Mouse (Mus musculus): ENCODE measurements around the gene Acvr1c. TPM values are rescaled to one million over a fixed set of nuclear protein-coding genes. Genes with fewer than 3 reads are reported as not detected.

The Acvr1c gene
- polyA plus RNA-seq (2012; ENCODE audit: insufficient read depth, insufficient read length, low replicate concordance, missing spikeins) = not detected in 2 replicates

- H3K4me1 ChIP-seq (ENCODE audit: control insufficient read depth, insufficient read depth, low read length) = peaks cover 10% of the 10 kb centered on the region
- H3K4me3 ChIP-seq (ENCODE audit: insufficient read depth, low read depth, low read length) = peak within 1 kb of the TSS; percentile 69
- WGBS = under 1% methylated on average over 58 of the region's 65 CpGs
- peak within 1 kb of the TSS; percentile 51 for H3K27ac ChIP-seq (ENCODE audit: insufficient read depth, low read depth, low read length)
- TF ChIP-seq CTCF (IDR thresholded peaks at IDR 0.05; ENCODE audit: insufficient read depth, low read depth, low read length) (no peak), POLR2A (IDR thresholded peaks at IDR 0.05; ENCODE audit: insufficient read depth, low read depth, low read length) (no peak)
Measured at GRCm38 (mm10) chr2:58357414-58358131, at the start of gene Acvr1c. Gene Acvr1c, minus strand, starts transcription at chr2:58357895.

DNA sequence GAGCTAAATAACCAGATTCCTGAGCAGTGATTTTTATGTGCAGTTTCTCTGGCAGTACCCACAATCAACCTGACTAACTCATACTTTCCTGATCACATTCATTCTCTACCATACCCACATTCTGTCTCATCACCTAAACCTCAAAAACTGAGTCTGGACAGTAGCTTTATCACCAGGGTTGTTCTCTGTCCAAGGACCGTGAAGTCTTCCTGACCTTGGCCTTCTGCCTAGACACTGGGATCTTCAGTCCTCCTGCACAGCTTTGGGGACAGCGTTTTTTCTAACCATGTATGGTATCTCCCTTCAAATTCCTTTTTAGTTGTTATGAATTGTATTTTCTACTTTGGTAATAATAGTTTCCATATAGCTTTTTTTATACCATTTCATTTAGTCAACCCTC is 45.8 kb upstream of the Acvr1c start:
- no peak overlapping the region for H3K27ac ChIP-seq (ENCODE audit: insufficient read depth, low read depth, low read length)
- 80% methylated on average over 2 of the region's 2 CpGs for WGBS
- H3K4me1 ChIP-seq (ENCODE audit: control insufficient read depth, insufficient read depth, low read length) = no peaks in the 10 kb centered on the region
- no peak overlapping the region for H3K4me3 ChIP-seq (ENCODE audit: insufficient read depth, low read depth, low read length)
- TF ChIP-seq CTCF (IDR thresholded peaks at IDR 0.05; ENCODE audit: insufficient read depth, low read depth, low read length) (no peak), POLR2A (IDR thresholded peaks at IDR 0.05; ENCODE audit: insufficient read depth, low read depth, low read length) (no peak)

DNA sequence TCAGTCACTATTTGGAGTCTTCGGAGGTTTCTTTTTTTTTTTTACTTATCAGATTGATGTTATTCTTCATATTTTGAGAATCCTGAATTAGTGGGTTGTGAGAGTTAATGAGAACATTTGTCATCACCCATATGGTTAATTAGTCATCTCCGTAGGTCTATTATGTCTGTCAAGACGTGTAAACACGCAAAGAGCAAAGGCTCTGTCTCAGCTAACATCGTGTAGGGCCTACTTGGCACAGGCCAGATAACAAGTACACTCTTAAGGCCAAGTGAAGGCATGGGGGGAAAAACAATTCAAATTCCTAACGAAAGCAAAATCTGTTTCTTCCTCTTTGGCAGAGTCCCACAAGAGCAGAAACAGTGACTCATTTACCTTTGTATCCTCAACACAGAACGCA is 30.9 kb upstream of the Acvr1c start:
- Histone ChIP-seq H3K4me1 (ENCODE audit: control insufficient read depth, insufficient read depth, low read length) (no peaks in the 10 kb centered on the region), H3K4me3 (ENCODE audit: insufficient read depth, low read depth, low read length) (no peak overlapping the region), H3K27ac (ENCODE audit: insufficient read depth, low read depth, low read length) (no peak overlapping the region)
- 41% methylated on average over 7 of the region's 7 CpGs for WGBS
- TF ChIP-seq CTCF (IDR thresholded peaks at IDR 0.05; ENCODE audit: insufficient read depth, low read depth, low read length) = no peak
- TF ChIP-seq POLR2A (IDR thresholded peaks at IDR 0.05; ENCODE audit: insufficient read depth, low read depth, low read length) = no peak

- Histone ChIP-seq H3K4me1 (ENCODE audit: control insufficient read depth, insufficient read depth, low read length) (no peaks in the 10 kb centered on the region), H3K27ac (ENCODE audit: insufficient read depth, low read depth, low read length) (no peak overlapping the region), H3K4me3 (ENCODE audit: insufficient read depth, low read depth, low read length) (no peak overlapping the region)
- WGBS = 72% methylated on average over 5 of the region's 5 CpGs
- TF ChIP-seq CTCF (IDR thresholded peaks at IDR 0.05; ENCODE audit: insufficient read depth, low read depth, low read length) = no peak
- TF ChIP-seq POLR2A (IDR thresholded peaks at IDR 0.05; ENCODE audit: insufficient read depth, low read depth, low read length) = no peak
Measured at GRCm38 (mm10) chr2:58380020-58380419, 22.3 kb upstream of the Acvr1c start.

- H3K27ac ChIP-seq (ENCODE audit: insufficient read depth, low read depth, low read length) = no peak overlapping the region
- TF ChIP-seq CTCF (IDR thresholded peaks at IDR 0.05; ENCODE audit: insufficient read depth, low read depth, low read length) (no peak), POLR2A (IDR thresholded peaks at IDR 0.05; ENCODE audit: insufficient read depth, low read depth, low read length) (no peak)
- no peak overlapping the region for H3K4me3 ChIP-seq (ENCODE audit: insufficient read depth, low read depth, low read length)
- H3K4me1 ChIP-seq (ENCODE audit: control insufficient read depth, insufficient read depth, low read length) = no peaks in the 10 kb centered on the region
- WGBS = 71% methylated on average over 1 of the region's 1 CpGs
Measured at GRCm38 (mm10) chr2:58379475-58379874, 21.8 kb upstream of the Acvr1c start.

DNA sequence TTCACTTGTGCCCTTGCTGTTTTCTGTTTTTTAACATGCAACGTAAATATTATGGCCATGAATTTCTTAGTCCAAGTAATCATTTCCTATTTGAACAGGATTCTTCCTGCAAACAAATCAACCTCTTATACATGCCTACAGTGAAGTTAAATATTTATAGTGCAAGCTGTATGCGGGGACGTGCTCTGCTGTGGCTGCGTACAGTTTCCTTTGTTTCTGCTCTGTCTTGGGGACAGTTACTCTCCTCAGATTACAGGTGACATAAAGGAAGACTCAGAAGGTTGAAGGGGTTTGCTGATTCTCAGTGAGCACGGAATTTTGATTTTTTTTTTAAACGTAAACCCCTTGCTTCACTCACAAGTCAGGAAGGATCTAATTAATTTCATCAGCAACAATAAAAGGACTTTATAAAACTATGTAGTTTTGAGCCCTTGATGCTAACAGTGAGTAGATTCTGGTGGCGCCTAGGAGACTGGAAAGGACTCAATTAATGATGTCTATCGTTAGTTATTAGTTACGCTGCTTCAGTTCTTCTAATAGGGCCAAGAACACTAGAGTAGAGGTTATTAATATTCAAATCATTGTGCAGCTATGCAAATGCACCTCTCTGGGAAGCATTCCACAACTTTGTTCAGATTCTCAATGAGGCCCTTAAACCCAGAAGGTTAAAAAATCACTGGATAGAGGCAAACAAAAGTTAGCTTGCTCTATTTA is 19.9 kb upstream of the Acvr1c start:
- Histone ChIP-seq H3K27ac (ENCODE audit: insufficient read depth, low read depth, low read length) (no peak overlapping the region), H3K4me3 (ENCODE audit: insufficient read depth, low read depth, low read length) (no peak overlapping the region), H3K4me1 (ENCODE audit: control insufficient read depth, insufficient read depth, low read length) (no peaks in the 10 kb centered on the region)
- 64% methylated on average over 9 of the region's 9 CpGs for WGBS
- TF ChIP-seq CTCF (IDR thresholded peaks at IDR 0.05; ENCODE audit: insufficient read depth, low read depth, low read length) = no peak
- TF ChIP-seq POLR2A (IDR thresholded peaks at IDR 0.05; ENCODE audit: insufficient read depth, low read depth, low read length) = no peak

DNA sequence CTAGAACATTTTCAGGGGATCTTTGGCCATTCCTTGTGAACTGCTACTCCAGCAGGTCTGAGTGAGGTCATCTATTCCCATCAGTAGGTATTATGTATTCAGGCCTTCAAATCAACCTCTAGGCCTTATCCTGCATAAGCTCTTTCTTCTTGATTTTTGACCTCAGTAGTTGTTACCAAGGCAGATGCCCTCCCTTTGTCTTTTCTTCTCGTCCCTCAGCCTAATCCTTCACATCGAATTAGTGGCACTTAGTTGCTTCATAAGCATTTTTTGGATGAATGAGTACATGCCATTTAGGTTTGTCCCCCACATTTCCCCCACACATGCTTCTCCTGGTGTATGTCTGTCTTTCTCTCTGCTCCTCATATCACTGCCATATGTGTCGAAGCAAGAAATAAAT is 8.5 kb upstream of the Acvr1c start:
- H3K4me3 ChIP-seq (ENCODE audit: insufficient read depth, low read depth, low read length) = no peak overlapping the region
- WGBS = 80% methylated on average over 3 of the region's 3 CpGs
- TF ChIP-seq POLR2A (IDR thresholded peaks at IDR 0.05; ENCODE audit: insufficient read depth, low read depth, low read length) (no peak), CTCF (IDR thresholded peaks at IDR 0.05; ENCODE audit: insufficient read depth, low read depth, low read length) (no peak)

GRCm38 (mm10) chr2:58361361-58362046 is 3.8 kb upstream of the Acvr1c start:
- WGBS = 90% methylated on average over 3 of the region's 3 CpGs
- Histone ChIP-seq H3K4me3 (ENCODE audit: insufficient read depth, low read depth, low read length) (no peak overlapping the region), H3K27ac (ENCODE audit: insufficient read depth, low read depth, low read length) (no peak overlapping the region), H3K4me1 (ENCODE audit: control insufficient read depth, insufficient read depth, low read length) (peaks cover 10% of the 10 kb centered on the region)
- TF ChIP-seq CTCF (IDR thresholded peaks at IDR 0.05; ENCODE audit: insufficient read depth, low read depth, low read length) (no peak), POLR2A (IDR thresholded peaks at IDR 0.05; ENCODE audit: insufficient read depth, low read depth, low read length) (no peak)

More for the DNA sequence above, 8.5 kb upstream of the Acvr1c start:
- no peaks in the 10 kb centered on the region for H3K4me1 ChIP-seq (ENCODE audit: control insufficient read depth, insufficient read depth, low read length)
- H3K27ac ChIP-seq (ENCODE audit: insufficient read depth, low read depth, low read length) = no peak overlapping the region

- H3K27ac ChIP-seq (ENCODE audit: insufficient read depth, low read depth, low read length) = peak overlapping the region; percentile 51; the same call in 1 of the 2 replicates
- TF ChIP-seq CTCF (IDR thresholded peaks at IDR 0.05; ENCODE audit: insufficient read depth, low read depth, low read length) (no peak), POLR2A (IDR thresholded peaks at IDR 0.05; ENCODE audit: insufficient read depth, low read depth, low read length) (no peak)
- H3K4me3 ChIP-seq (ENCODE audit: insufficient read depth, low read depth, low read length) = peak overlapping the region; percentile 69
- 5% methylated on average over 3 of the region's 3 CpGs for WGBS
- peaks cover 10% of the 10 kb centered on the region for H3K4me1 ChIP-seq (ENCODE audit: control insufficient read depth, insufficient read depth, low read length)
Measured at GRCm38 (mm10) chr2:58358132-58358460, 401 bp upstream of the Acvr1c start.

All from olfactory bulb, adult 2 months (tissue).